Mouse (Mus musculus) limb, embryonic 15.5 days (tissue): ENCODE data around the gene Clcn2. TPM values are rescaled to one million over a fixed set of nuclear protein-coding genes. Genes with fewer than 3 reads are reported as not detected.

Experiments used
- ATAC-seq: fragments of 200-750 bp; cut with Nextera tagmentation; 2 replicates; pipeline ENCODE4 v1.8.0; 2017; ENCODE audit warnings: low read depth, moderate TSS enrichment; ENCODE audit not compliant: insufficient number of reproducible peaks, low FRiP score, low TSS enrichment
- H3K27ac ChIP-seq: fragments of 300-500 bp; sonication (generic); 2 replicates; pipeline ENCODE4 v1.5.1; 2015; ENCODE audit warnings: moderate library complexity, mild to moderate bottlenecking, inconsistent platforms
- H3K27me3 ChIP-seq: fragments of 300-500 bp; sonication (generic); 2 replicates; pipeline ENCODE4 v1.6.1; 2015; ENCODE audit warnings: inconsistent platforms
- H3K36me3 ChIP-seq: fragments of 300-500 bp; sonication (generic); 2 replicates; pipeline ENCODE4 v1.6.1; 2015; ENCODE audit warnings: inconsistent platforms
- H3K4me1 ChIP-seq: fragments of 300-500 bp; sonication (generic); 2 replicates; pipeline ENCODE4 v1.6.1; 2015; ENCODE audit warnings: inconsistent platforms
- H3K4me2 ChIP-seq: fragments of 300-500 bp; sonication (generic); 2 replicates; pipeline ENCODE4 v1.6.1; 2015; ENCODE audit warnings: mild to moderate bottlenecking, inconsistent platforms
- H3K4me3 ChIP-seq: fragments of 300-500 bp; sonication (generic); 2 replicates; pipeline ENCODE4 v1.5.1; 2015; ENCODE audit warnings: mild to moderate bottlenecking, inconsistent platforms
- H3K9ac ChIP-seq: fragments of 300-500 bp; sonication (generic); 2 replicates; pipeline ENCODE4 v1.6.1; 2015; ENCODE audit warnings: inconsistent platforms
- H3K9me3 ChIP-seq: fragments of 300-500 bp; sonication (generic); 2 replicates; pipeline ENCODE4 v1.6.1; 2016; ENCODE audit warnings: inconsistent platforms
- WGBS: fragments of 180-500 bp; shearing (Covaris S2); methylation state at CpG from one replicate; pipeline ENCODE4 v1.1.7; 2015; 5-methylcytosine and 5-hydroxymethylcytosine counted together
- polyA plus RNA-seq: library from polyadenylated mRNA; unstranded; fragments of >200 nt; fragmentation: Nextera tagmentation; extraction: Ambion mirVana; gene quantifications from 2 replicates; pipeline ENCODE4 v1.2.1, GENCODE M21; 2015

The Clcn2 gene
- 12.7 and 13.8 TPM in 2 replicates for polyA plus RNA-seq

- WGBS, result under 1% methylated on average over 62 of the region's 62 CpGs
- Histone ChIP-seq H3K36me3 (peaks cover 33% of the 10 kb centered on the region), H3K4me1 (peaks cover 43% of the 10 kb centered on the region), H3K9ac (peak within 1 kb of the TSS; percentile 62), H3K27ac (peak within 1 kb of the TSS; percentile 98), H3K9me3 (no peaks in the 10 kb centered on the region), H3K4me2 (peak within 1 kb of the TSS; percentile 90), H3K27me3 (no peaks in the 10 kb centered on the region), H3K4me3 (peak within 1 kb of the TSS; percentile 67)
- ATAC-seq, result peak; percentile 77
These were observed at the start of gene Clcn2, which contains the start of gene Polr2h for GRCm38 (mm10) chr16:20717181-20717977. TSS of gene Clcn2 (minus strand) at chr16:20717746. TSS of gene Polr2h (plus strand) at chr16:20717665.

- 47% methylated on average over 9 of the region's 9 CpGs for WGBS
- H3K4me1 ChIP-seq, result no peaks in the 10 kb centered on the region
- no peaks in the 10 kb centered on the region for H3K36me3 ChIP-seq
- no peak for ATAC-seq
- H3K4me2 ChIP-seq, result no peak overlapping the region
- H3K27me3 ChIP-seq, result no peaks in the 10 kb centered on the region
- no peak overlapping the region for H3K9ac ChIP-seq
- H3K4me3 ChIP-seq, result no peak overlapping the region
- H3K27ac ChIP-seq, result no peak overlapping the region
- H3K9me3 ChIP-seq, result no peaks in the 10 kb centered on the region
These were observed 47.7 kb upstream of the Clcn2 start for GRCm38 (mm10) chr16:20765244-20765643.

- no peak for ATAC-seq
- H3K27me3 ChIP-seq, result no peaks in the 10 kb centered on the region
- H3K9ac ChIP-seq, result no peak overlapping the region
- H3K27ac ChIP-seq, result no peak overlapping the region
- no peaks in the 10 kb centered on the region for H3K36me3 ChIP-seq
- H3K9me3 ChIP-seq, result no peaks in the 10 kb centered on the region
- 4% methylated on average over 3 of the region's 3 CpGs for WGBS
- no peaks in the 10 kb centered on the region for H3K4me1 ChIP-seq
- no peak overlapping the region for H3K4me3 ChIP-seq
- H3K4me2 ChIP-seq, result no peak overlapping the region
These were observed 44.1 kb upstream of the Clcn2 start for GRCm38 (mm10) chr16:20761681-20762080.

DNA sequence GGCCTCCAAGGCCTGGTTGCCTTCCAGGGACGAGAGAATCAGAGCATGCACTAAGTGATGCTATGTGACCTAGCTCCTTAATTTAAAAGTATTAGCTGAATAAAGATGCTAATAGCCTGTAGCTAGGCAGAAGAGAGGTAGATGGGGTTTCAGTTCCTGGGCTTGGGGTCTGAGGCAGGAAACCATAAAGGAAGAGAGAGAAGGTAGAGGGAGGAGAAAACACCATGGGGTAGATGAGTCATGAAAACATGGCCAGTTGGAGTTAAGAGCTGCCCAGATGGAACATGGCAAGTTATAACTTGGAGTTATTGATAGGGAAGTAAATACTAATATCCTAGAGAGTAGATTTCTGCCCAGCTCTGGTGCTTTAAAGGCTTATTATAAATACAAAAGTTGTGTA, 39.8 kb upstream of the Clcn2 start:
- Histone ChIP-seq H3K4me1 (no peaks in the 10 kb centered on the region), H3K9me3 (no peaks in the 10 kb centered on the region), H3K27me3 (no peaks in the 10 kb centered on the region), H3K4me3 (no peak overlapping the region), H3K36me3 (no peaks in the 10 kb centered on the region), H3K4me2 (no peak overlapping the region), H3K27ac (no peak overlapping the region), H3K9ac (no peak overlapping the region)
- ATAC-seq, result no peak
- WGBS, result 74% methylated on average over 1 of the region's 1 CpGs

DNA sequence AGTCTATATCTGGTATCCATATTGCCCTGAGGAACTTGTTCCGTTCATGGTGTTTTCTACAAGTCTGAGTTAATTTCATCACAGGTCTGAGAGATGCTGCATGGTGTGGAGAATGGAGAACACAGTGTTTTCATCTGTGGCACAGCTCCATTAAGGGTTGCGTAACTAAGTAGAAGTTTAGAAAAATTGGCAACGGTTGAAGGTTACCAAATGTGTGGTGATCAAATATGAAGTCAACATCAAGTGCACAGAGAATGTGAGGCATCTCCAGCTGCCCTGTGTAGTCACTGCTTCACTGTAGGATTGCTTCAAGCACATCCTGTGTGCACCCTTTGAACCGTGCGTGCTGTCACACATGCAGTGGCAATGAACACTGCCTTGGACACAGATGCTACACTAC, 38.5 kb upstream of the Clcn2 start:
- Histone ChIP-seq H3K9me3 (no peaks in the 10 kb centered on the region), H3K4me2 (no peak overlapping the region), H3K9ac (no peak overlapping the region), H3K27ac (no peak overlapping the region), H3K36me3 (no peaks in the 10 kb centered on the region), H3K4me1 (no peaks in the 10 kb centered on the region), H3K27me3 (no peaks in the 10 kb centered on the region), H3K4me3 (no peak overlapping the region)
- 85% methylated on average over 5 of the region's 5 CpGs for WGBS
- no peak for ATAC-seq

GRCm38 (mm10) chr16:20750518-20750917, 33.0 kb upstream of the Clcn2 start:
- Histone ChIP-seq H3K9ac (no peak overlapping the region), H3K9me3 (no peaks in the 10 kb centered on the region), H3K27ac (no peak overlapping the region), H3K36me3 (no peaks in the 10 kb centered on the region), H3K4me3 (no peak overlapping the region), H3K27me3 (no peaks in the 10 kb centered on the region), H3K4me2 (no peak overlapping the region), H3K4me1 (peaks cover 6% of the 10 kb centered on the region; the same call in 1 of the 2 replicates)
- no peak for ATAC-seq
- WGBS, result 28% methylated on average over 8 of the region's 8 CpGs

DNA sequence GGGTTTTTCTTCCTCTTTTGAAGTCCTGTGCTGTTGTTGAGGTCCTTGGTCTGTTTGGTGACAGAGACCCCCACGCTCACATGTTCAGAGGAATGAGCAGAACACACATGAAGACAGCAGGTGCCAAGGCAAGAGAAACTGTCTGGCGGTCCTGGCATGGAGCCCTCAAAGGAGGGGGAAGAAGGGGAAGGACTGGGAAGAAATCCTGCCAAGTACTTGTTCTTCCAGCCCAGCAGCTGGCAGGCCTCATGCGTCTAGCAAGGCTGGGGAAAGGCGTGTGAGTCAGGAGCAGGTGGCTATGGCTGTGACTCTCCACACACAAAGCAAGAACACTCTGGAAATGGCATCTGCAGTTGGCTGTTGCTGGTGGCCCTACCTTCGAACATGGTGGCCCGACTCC, 29.1 kb upstream of the Clcn2 start:
- no peak overlapping the region for H3K27ac ChIP-seq
- 50% methylated on average over 6 of the region's 6 CpGs for whole genome bisulfite sequencing
- no peak overlapping the region for H3K9ac ChIP-seq
- H3K4me1 ChIP-seq, result peaks cover 6% of the 10 kb centered on the region; the same call in 1 of the 2 replicates
- H3K4me3 ChIP-seq, result no peak overlapping the region
- ATAC-seq, result 0 out of 2 replicates have a peak, but pooled peaks have one; percentile 42
- 0 out of 2 replicates have a peak, but pooled peaks cover 4% of the 10 kb centered on the region for H3K36me3 ChIP-seq
- no peaks in the 10 kb centered on the region for H3K27me3 ChIP-seq
- no peak overlapping the region for H3K4me2 ChIP-seq
- H3K9me3 ChIP-seq, result no peaks in the 10 kb centered on the region

DNA sequence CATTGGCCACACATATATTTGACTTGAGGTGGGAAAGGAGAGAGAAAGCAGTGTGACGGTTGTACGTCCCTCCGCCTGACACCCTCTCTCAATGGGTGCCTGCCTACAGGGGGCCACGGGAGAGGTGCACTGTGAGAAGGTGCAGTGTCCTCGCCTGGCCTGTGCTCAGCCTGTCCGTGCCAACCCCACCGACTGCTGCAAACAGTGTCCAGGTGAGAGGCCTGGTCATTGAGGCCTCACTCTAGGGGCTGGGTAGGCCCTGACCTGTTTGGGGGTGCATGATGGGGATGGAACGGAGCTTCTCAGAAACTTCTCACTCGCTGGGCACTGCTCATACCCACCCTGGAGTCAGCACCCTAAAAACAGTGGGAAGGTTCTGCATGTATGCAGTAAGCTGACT, 22.3 kb upstream of the Clcn2 start:
- Histone ChIP-seq H3K27me3 (peaks cover 20% of the 10 kb centered on the region), H3K4me1 (no peaks in the 10 kb centered on the region), H3K4me3 (no peak overlapping the region), H3K4me2 (no peak overlapping the region), H3K36me3 (peaks cover 17% of the 10 kb centered on the region), H3K9ac (no peak overlapping the region), H3K27ac (no peak overlapping the region), H3K9me3 (no peaks in the 10 kb centered on the region)
- 95% methylated on average over 9 of the region's 9 CpGs for WGBS
- ATAC-seq, result no peak

DNA sequence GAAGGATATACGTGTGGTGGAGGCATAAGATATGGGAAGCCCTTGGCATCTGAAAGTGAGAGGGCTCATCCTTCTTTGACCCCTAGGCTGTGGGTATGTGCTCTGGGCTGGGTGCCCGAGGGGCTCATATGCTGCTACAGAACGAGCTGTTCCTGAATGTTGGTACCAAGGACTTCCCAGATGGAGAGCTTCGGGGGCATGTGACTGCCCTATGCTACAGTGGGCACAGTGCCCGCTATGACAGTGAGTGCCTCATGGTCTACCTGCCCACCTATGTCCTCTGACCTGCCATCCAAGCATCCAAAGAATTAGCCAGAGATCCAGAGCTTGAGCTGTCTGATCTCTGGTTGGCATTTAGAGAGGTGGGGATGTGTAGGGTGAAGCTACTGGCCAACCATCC, 19.3 kb upstream of the Clcn2 start:
- H3K36me3 ChIP-seq, result peaks cover 14% of the 10 kb centered on the region
- ATAC-seq, result no peak
- 83% methylated on average over 5 of the region's 5 CpGs for WGBS
- peaks cover 33% of the 10 kb centered on the region for H3K27me3 ChIP-seq
- no peak overlapping the region for H3K4me2 ChIP-seq
- H3K4me1 ChIP-seq, result peaks cover 24% of the 10 kb centered on the region
- no peak overlapping the region for H3K4me3 ChIP-seq
- no peak overlapping the region for H3K27ac ChIP-seq
- H3K9ac ChIP-seq, result no peak overlapping the region
- no peaks in the 10 kb centered on the region for H3K9me3 ChIP-seq

DNA sequence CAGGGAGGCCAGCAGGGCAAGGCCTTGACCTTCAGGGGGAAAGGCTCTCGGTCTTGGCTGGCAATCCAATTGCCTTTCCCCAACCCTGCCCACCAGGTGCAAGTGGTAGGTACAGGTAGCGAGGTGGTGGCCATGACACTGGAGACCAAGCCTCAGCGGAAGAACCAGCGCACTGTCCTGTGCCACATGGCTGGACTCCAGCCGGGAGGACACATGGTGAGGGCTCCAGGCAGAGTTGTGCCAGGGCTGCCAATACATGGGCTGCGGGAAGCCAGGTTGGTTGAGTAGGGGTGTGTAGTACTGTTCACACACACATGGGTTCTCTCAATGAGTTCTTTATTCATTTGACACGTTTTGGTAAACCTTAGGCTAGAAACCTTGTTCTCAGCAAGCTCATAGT, 18.6 kb upstream of the Clcn2 start:
- 88% methylated on average over 7 of the region's 7 CpGs for WGBS
- no peak overlapping the region for H3K4me3 ChIP-seq
- no peak overlapping the region for H3K4me2 ChIP-seq
- no peak for ATAC-seq
- H3K4me1 ChIP-seq, result peaks cover 25% of the 10 kb centered on the region
- H3K9ac ChIP-seq, result no peak overlapping the region
- H3K36me3 ChIP-seq, result peaks cover 9% of the 10 kb centered on the region
- H3K9me3 ChIP-seq, result no peaks in the 10 kb centered on the region
- H3K27me3 ChIP-seq, result peaks cover 33% of the 10 kb centered on the region
- H3K27ac ChIP-seq, result no peak overlapping the region

DNA sequence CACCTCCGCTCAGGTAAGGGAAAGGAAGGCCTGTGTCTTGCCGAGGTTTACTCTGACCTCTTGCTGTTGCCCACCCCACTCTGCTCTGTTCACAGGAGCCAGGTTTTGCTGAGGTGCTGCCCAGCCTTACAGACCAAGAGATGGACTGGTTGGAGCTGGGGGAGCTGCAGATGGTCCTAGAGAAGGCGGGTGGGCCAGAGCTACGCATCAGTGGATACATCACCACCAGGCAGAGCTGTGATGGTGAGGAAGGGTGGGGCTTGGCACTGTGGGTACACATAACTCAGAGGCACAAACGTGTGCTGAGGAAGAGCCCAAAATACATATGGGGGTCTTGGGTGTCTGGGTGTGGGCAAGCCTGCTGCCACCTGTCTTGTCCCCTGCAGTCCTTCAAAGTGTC, 18.1 kb upstream of the Clcn2 start:
- no peak for ATAC-seq
- H3K4me2 ChIP-seq, result no peak overlapping the region
- H3K36me3 ChIP-seq, result peaks cover 7% of the 10 kb centered on the region; the same call in 1 of the 2 replicates
- peaks cover 25% of the 10 kb centered on the region for H3K4me1 ChIP-seq
- 71% methylated on average over 5 of the region's 5 CpGs for WGBS
- no peak overlapping the region for H3K4me3 ChIP-seq
- H3K27ac ChIP-seq, result no peak overlapping the region
- no peaks in the 10 kb centered on the region for H3K9me3 ChIP-seq
- H3K27me3 ChIP-seq, result peaks cover 33% of the 10 kb centered on the region
- H3K9ac ChIP-seq, result no peak overlapping the region
